Mouse (Mus musculus): ENCODE data around the gene Lrrc56.

The Lrrc56 gene

GRCm38 (mm10) chr7:141192776-141193347 is 1.1 kb upstream of the Lrrc56 start:
- 23% methylated on average over 12 of the region's 12 CpGs for WGBS

GRCm38 (mm10) chr7:141193348-141193856 is 555 bp upstream of the Lrrc56 start:
- WGBS, result under 1% methylated on average over 43 of the region's 43 CpGs

GRCm38 (mm10) chr7:141194409-141194808 is 452 bp downstream of the Lrrc56 start:
- WGBS, result under 1% methylated on average over 23 of the region's 23 CpGs

GRCm38 (mm10) chr7:141194830-141195229 is 873 bp downstream of the Lrrc56 start:
- 2% methylated on average over 28 of the region's 28 CpGs for WGBS

- 94% methylated on average over 2 of the region's 2 CpGs for WGBS
Measured at GRCm38 (mm10) chr7:141195754-141196153, 1.8 kb downstream of the Lrrc56 start.

GRCm38 (mm10) chr7:141196619-141197282 is 2.8 kb downstream of the Lrrc56 start:
- 96% methylated on average over 8 of the region's 8 CpGs for WGBS

- WGBS, result 97% methylated on average over 4 of the region's 4 CpGs
Measured at GRCm38 (mm10) chr7:141198121-141198520, 4.2 kb downstream of the Lrrc56 start.

- WGBS, result 81% methylated on average over 3 of the region's 3 CpGs
Measured at GRCm38 (mm10) chr7:141204546-141204945, 10.6 kb downstream of the Lrrc56 start.

- 94% methylated on average over 5 of the region's 5 CpGs for whole genome bisulfite sequencing
Measured at GRCm38 (mm10) chr7:141205504-141205903, 11.5 kb downstream of the Lrrc56 start.

- 95% methylated on average over 18 of the region's 18 CpGs for WGBS
Measured at GRCm38 (mm10) chr7:141206182-141206937, 12.4 kb downstream of the Lrrc56 start.

- WGBS, result 81% methylated on average over 3 of the region's 3 CpGs
Measured at GRCm38 (mm10) chr7:141209526-141209925, 15.6 kb downstream of the Lrrc56 start.

GRCm38 (mm10) chr7:141210137-141210536 is 16.2 kb downstream of the Lrrc56 start:
- 87% methylated on average over 12 of the region's 12 CpGs for WGBS

- WGBS, result 93% methylated on average over 14 of the region's 14 CpGs
Measured at GRCm38 (mm10) chr7:141210606-141211131, 16.7 kb downstream of the Lrrc56 start.

GRCm38 (mm10) chr7:141213133-141213532 is 19.2 kb downstream of the Lrrc56 start:
- WGBS, result 86% methylated on average over 3 of the region's 3 CpGs

- WGBS, result 96% methylated on average over 11 of the region's 11 CpGs
Measured at GRCm38 (mm10) chr7:141213605-141214235, 19.8 kb downstream of the Lrrc56 start, which contains the start of gene Lmntd2. Lmntd2 (minus strand) TSS chr7:141214080.

- 82% methylated on average over 3 of the region's 3 CpGs for WGBS
Measured at GRCm38 (mm10) chr7:141214310-141214709, 20.4 kb downstream of the Lrrc56 start.

GRCm38 (mm10) chr7:141215101-141215879 is 21.3 kb downstream of the Lrrc56 start, which contains the start of gene Rassf7:
Rassf7 (plus strand) TSS chr7:141215860.
- 5% methylated on average over 41 of the region's 41 CpGs for WGBS

- 4% methylated on average over 42 of the region's 42 CpGs for WGBS
Measured at GRCm38 (mm10) chr7:141215880-141216733, 22.1 kb downstream of the Lrrc56 start.

GRCm38 (mm10) chr7:141216894-141217293 is 22.9 kb downstream of the Lrrc56 start:
- WGBS, result 94% methylated on average over 11 of the region's 11 CpGs

Data from cerebral cortex, adult 2 months (tissue).